Comparison of ENCODE assay signal across 9 mouse cellular contexts in genomic region chr10:99270406-99270805, GRCm38 (mm10). TPM values are rescaled to one million over a fixed set of nuclear protein-coding genes. Genes with fewer than 3 reads are reported as not detected.
DNase-seq lines count a peak whose midpoint lies in the region; ATAC-seq lines count a peak whose summit lies in the region.
"Had no signal": no experiment of that assay in that cellular context is flagged by ENCODE, and none has a peak within 500 bp of the region (broad histone marks: within the 10 kb centered on the region; RNA-seq: fewer than 3 reads in every experiment).

No protein-coding gene starts in this region.

- peak; percentile 29 for DNase-seq in R1 (ENCODE audit: low read depth, low spot score)
- DNase-seq in adrenal gland, postnatal 25 days: peak; percentile 65
- DNase-seq in limb, embryonic 10.5 days (ENCODE audit: low spot score): peak; percentile 55
- DNase-seq in right cerebral cortex, postnatal 14 days: no peak
- no peak for DNase-seq in retina, embryonic 14.5 days (ENCODE audit: low spot score)

- H3K27ac ChIP-seq in heart, embryonic 15.5 days: peak overlapping the region; percentile 51; the same call in 1 of the 2 replicates
- H3K27ac ChIP-seq in limb, embryonic 10.5 days: peak overlapping the region; percentile 99
- H3K27ac ChIP-seq: limb, embryonic 15.5 days had no signal

- H3K4me2 ChIP-seq in heart, embryonic 15.5 days: no peak overlapping the region
- H3K4me2 ChIP-seq: limb, embryonic 15.5 days had no signal

- H3K9me3 ChIP-seq in heart, embryonic 15.5 days (replicated peaks): no peaks in the 10 kb centered on the region
- H3K9me3 ChIP-seq in limb, embryonic 10.5 days (replicated peaks): no peaks in the 10 kb centered on the region
- H3K9me3 ChIP-seq: limb, embryonic 15.5 days had no signal

- H3K4me1 ChIP-seq in heart, embryonic 15.5 days (replicated peaks): peaks cover 53% of the 10 kb centered on the region
- H3K4me1 ChIP-seq in limb, embryonic 10.5 days: peaks cover 63% of the 10 kb centered on the region

- H3K4me3 ChIP-seq in heart, embryonic 15.5 days: no peak overlapping the region
- no peak overlapping the region; the same call in 1 of the 2 replicates for H3K4me3 ChIP-seq in limb, embryonic 10.5 days
- H3K4me3 ChIP-seq: limb, embryonic 15.5 days had no signal

- 36% methylated on average over 10 of the region's 10 CpGs for WGBS in heart, embryonic 15.5 days
- 16% methylated on average over 10 of the region's 10 CpGs for WGBS in limb, embryonic 10.5 days

- no peaks in the 10 kb centered on the region; the same call in 1 of the 2 replicates for H3K36me3 ChIP-seq in heart, embryonic 15.5 days
- peaks cover 26% of the 10 kb centered on the region for H3K36me3 ChIP-seq in limb, embryonic 10.5 days
- H3K36me3 ChIP-seq: limb, embryonic 15.5 days had no signal

- ATAC-seq in heart, embryonic 15.5 days (replicated peaks; ENCODE audit: insufficient number of reproducible peaks, insufficient read depth, low FRiP score, low read depth): 0 out of 2 replicates have a peak, but pooled peaks have one; percentile 18
- peak; percentile 78 for ATAC-seq in megakaryocyte progenitor cell, adult 5-6 weeks (replicated peaks; ENCODE audit: poor library complexity)
- no peak for ATAC-seq in erythroid progenitor cell, adult 5-6 weeks (replicated peaks; ENCODE audit: low FRiP score, poor library complexity, severe bottlenecking)

- no peak overlapping the region for H3K9ac ChIP-seq in heart, embryonic 15.5 days
- H3K9ac ChIP-seq: limb, embryonic 15.5 days had no signal

- no peaks in the 10 kb centered on the region for H3K27me3 ChIP-seq in heart, embryonic 15.5 days
- H3K27me3 ChIP-seq in limb, embryonic 10.5 days (ENCODE audit: low read depth, poor library complexity, severe bottlenecking): no peaks in the 10 kb centered on the region
- H3K27me3 ChIP-seq: limb, embryonic 15.5 days had no signal

RNA-seq across cellular contexts. Expression of gene Dusp6, which starts 7.4 kb away (rescaled TPM):
- 101 and 136 TPM in 2 replicates for total RNA-seq in adrenal gland, postnatal 25 days (2021)
- 34.9 and 40.4 TPM in 2 replicates for polyA plus RNA-seq in heart, embryonic 15.5 days (2015; fragmentation: Nextera tagmentation; extraction: Ambion mirVana)
- 206 and 223 TPM in 2 replicates for polyA plus RNA-seq in limb, embryonic 10.5 days (2016; fragmentation: Nextera tagmentation; extraction: Ambion mirVana)
- total RNA-seq in megakaryocyte progenitor cell, adult 5-6 weeks (2015): 23.6 and 24.7 TPM in 2 replicates
- total RNA-seq in megakaryocyte progenitor cell, adult 5-6 weeks (2017): 19.7 and 19.9 TPM in 2 replicates
- total RNA-seq in erythroid progenitor cell, adult 5-6 weeks (2015; ENCODE audit: low replicate concordance): 8.4 and 27.0 TPM in 2 replicates
- total RNA-seq in erythroid progenitor cell, adult 5-6 weeks (2017; ENCODE audit: low replicate concordance): 5.5 and 6.5 TPM in 2 replicates

Comparison
In these comparisons a context has a peak if more than half of its experiments do, and no peak if none do; other contexts are left out.
1. DNase-seq: peak in R1 (single experiment), adrenal gland, postnatal 25 days (single experiment) and limb, embryonic 10.5 days (single experiment); none in right cerebral cortex, postnatal 14 days (single experiment) and retina, embryonic 14.5 days (single experiment).